Mouse (Mus musculus) stomach, postnatal 0 days (tissue): Measurements from ENCODE around the gene Il22ra1.

Experiments
- CTCF ChIP-seq: IDR thresholded peaks from 2 replicates; pipeline ENCODE4 v1.5.1; 2016; ENCODE audit warnings: antibody characterized with exemption, low read depth, mild to moderate bottlenecking, moderate library complexity
- EP300 ChIP-seq: optimal IDR thresholded peaks from 2 replicates; pipeline ENCODE3; 2016; ENCODE audit warnings: antibody characterized with exemption

DNA sequence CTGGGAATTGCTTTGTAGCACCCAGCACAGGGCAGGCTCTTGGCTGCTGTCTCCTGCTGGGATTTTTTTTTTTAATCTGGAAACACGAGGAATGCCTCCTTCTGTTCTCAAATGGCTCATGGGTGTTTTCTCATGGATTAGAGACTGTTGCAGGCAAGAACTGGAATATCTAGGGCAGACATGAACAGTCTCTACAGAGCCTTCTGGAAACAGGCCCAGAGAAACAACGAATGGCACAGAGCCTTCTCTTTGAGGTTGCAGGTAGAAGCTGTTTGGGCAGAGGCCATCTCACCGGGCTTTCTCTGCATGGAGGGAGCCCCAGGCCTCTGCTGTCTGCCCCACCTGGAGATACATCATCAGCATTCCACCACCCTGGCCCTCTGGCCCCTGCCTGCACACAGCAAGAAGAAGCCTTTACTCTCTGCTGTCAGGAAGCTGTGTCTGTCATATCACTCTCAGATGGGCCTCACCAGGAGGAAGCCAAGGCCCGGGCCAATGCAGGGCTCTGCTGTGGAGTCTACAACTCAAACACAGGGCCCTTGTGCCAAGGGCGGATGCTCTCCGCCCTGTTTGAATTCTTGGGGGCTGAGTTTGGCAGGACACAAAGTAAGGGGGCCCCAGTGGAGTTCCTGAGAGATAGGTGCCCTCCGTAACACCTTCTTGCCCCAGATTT is 24.3 kb downstream of the Il22ra1 start:
- TF ChIP-seq CTCF (no peak), EP300 (no peak)
